23 mouse cellular contexts compared by ENCODE assay signal in genomic region chr5:30603926-30604325, GRCm38 (mm10). TPM values are rescaled to one million over a fixed set of nuclear protein-coding genes. Genes with fewer than 3 reads are reported as not detected.
"Had no signal": no experiment of that assay in that cellular context is flagged by ENCODE, and none has a peak within 500 bp of the region (broad histone marks: within the 10 kb centered on the region; RNA-seq: fewer than 3 reads in every experiment).

No protein-coding gene starts in this region.

- H3K9me3 ChIP-seq: limb, embryonic 15.5 days; liver, embryonic 12.5 days; midbrain, embryonic 10.5 days; midbrain, embryonic 15.5 days; neural tube, embryonic 13.5 days; stomach, embryonic 15.5 days had no signal

- H3K36me3 ChIP-seq: limb, embryonic 15.5 days; liver, embryonic 12.5 days; midbrain, embryonic 10.5 days; midbrain, embryonic 15.5 days; neural tube, embryonic 13.5 days; stomach, embryonic 15.5 days had no signal

- H3K27me3 ChIP-seq: midbrain, embryonic 15.5 days; neural tube, embryonic 13.5 days; stomach, embryonic 15.5 days had no signal

- DNase-seq: kidney, postnatal 36 days; layer of hippocampus, adult 9-11 months; layer of hippocampus, postnatal 36 days; lung, embryonic 14.5 days; lung, postnatal 10 days; lung, postnatal 4 days; right cerebral cortex, postnatal 14 days; thymus, adult 2 months; thymus, postnatal 25 days had no signal

- H3K4me2 ChIP-seq: limb, embryonic 15.5 days; liver, embryonic 12.5 days; lung, embryonic 14.5 days; midbrain, embryonic 15.5 days; neural tube, embryonic 13.5 days; stomach, embryonic 15.5 days had no signal

- H3K27ac ChIP-seq: kidney, postnatal 0 days; limb, embryonic 15.5 days; liver, embryonic 12.5 days; midbrain, embryonic 10.5 days; midbrain, embryonic 15.5 days; neural tube, embryonic 13.5 days; stomach, embryonic 15.5 days had no signal

- ATAC-seq: liver, embryonic 12.5 days; midbrain, embryonic 15.5 days had no signal

- H3K9ac ChIP-seq: limb, embryonic 15.5 days; liver, embryonic 12.5 days; lung, embryonic 14.5 days; midbrain, embryonic 15.5 days; neural tube, embryonic 13.5 days; stomach, embryonic 15.5 days had no signal

- H3K4me1 ChIP-seq: liver, embryonic 12.5 days; midbrain, embryonic 15.5 days had no signal

- H3K4me3 ChIP-seq: limb, embryonic 15.5 days; liver, embryonic 12.5 days; midbrain, embryonic 10.5 days; midbrain, embryonic 15.5 days; neural tube, embryonic 13.5 days; stomach, embryonic 15.5 days had no signal

RNA-seq across cellular contexts. Expression of gene Kcnk3, which starts 16.0 kb away (rescaled TPM):
- total RNA-seq: megakaryocyte, adult 5-6 weeks had no signal

RNA-seq across cellular contexts. Expression of gene Cib4, which starts 58.3 kb away (rescaled TPM):
- total RNA-seq: layer of hippocampus, adult 18-20 months; layer of hippocampus, postnatal 36 days; left cerebral cortex, adult 8-10 months; left cerebral cortex, postnatal 25 days; megakaryocyte, adult 5-6 weeks had no signal
- polyA plus RNA-seq: kidney, postnatal 0 days; limb, embryonic 11.5 days; limb, embryonic 15.5 days; liver, embryonic 12.5 days; liver, embryonic 16.5 days; lung, embryonic 14.5 days; midbrain, embryonic 10.5 days; midbrain, embryonic 15.5 days; neural tube, embryonic 13.5 days; spleen, adult 2 months; stomach, embryonic 15.5 days; thymus, adult 2 months had no signal
